Comparison of ENCODE assay signal across 9 mouse cellular contexts in genomic region chr17:78455114-78455513, GRCm38 (mm10). TPM values are rescaled to one million over a fixed set of nuclear protein-coding genes. Genes with fewer than 3 reads are reported as not detected.
DNase-seq lines count a peak whose midpoint lies in the region; ATAC-seq and TF ChIP-seq lines count a peak whose summit lies in the region.
"Had no signal": no experiment of that assay in that cellular context is flagged by ENCODE, and none has a peak within 500 bp of the region (broad histone marks: within the 10 kb centered on the region; RNA-seq: fewer than 3 reads in every experiment).

No protein-coding gene starts in this region.

- no peak overlapping the region for H3K4me3 ChIP-seq in heart, embryonic 12.5 days
- no peak overlapping the region for H3K4me3 ChIP-seq in forebrain, embryonic 14.5 days (ENCODE audit: low read depth, low read length)
- H3K4me3 ChIP-seq in small intestine, adult 2 months (ENCODE audit: low read depth, low read length), result no peak overlapping the region
- H3K4me3 ChIP-seq: neural tube, embryonic 12.5 days had no signal

- WGBS in heart, embryonic 12.5 days, result 36% methylated on average over 11 of the region's 11 CpGs
- 45% methylated on average over 11 of the region's 11 CpGs for WGBS in forebrain, embryonic 14.5 days
- WGBS in small intestine, adult 2 months, result 28% methylated on average over 11 of the region's 11 CpGs

- TF ChIP-seq POLR2A in small intestine, adult 2 months (IDR thresholded peaks at IDR 0.05; ENCODE audit: low read depth, low read length), result no peak

- H3K9me3 ChIP-seq in heart, embryonic 12.5 days (replicated peaks), result no peaks in the 10 kb centered on the region
- H3K9me3 ChIP-seq in forebrain, embryonic 14.5 days (replicated peaks; ENCODE audit: control insufficient read depth, low read length), result no peaks in the 10 kb centered on the region
- H3K9me3 ChIP-seq: neural tube, embryonic 12.5 days had no signal

- H3K4me2 ChIP-seq in heart, embryonic 12.5 days, result no peak overlapping the region
- H3K4me2 ChIP-seq in forebrain, embryonic 14.5 days (ENCODE audit: low read length), result no peak overlapping the region
- H3K4me2 ChIP-seq: neural tube, embryonic 12.5 days had no signal

- H3K9ac ChIP-seq in heart, embryonic 12.5 days, result no peak overlapping the region
- H3K9ac ChIP-seq in forebrain, embryonic 14.5 days (ENCODE audit: low read length), result no peak overlapping the region
- H3K9ac ChIP-seq: neural tube, embryonic 12.5 days had no signal

- H3K27me3 ChIP-seq in heart, embryonic 12.5 days (replicated peaks), result no peaks in the 10 kb centered on the region
- no peaks in the 10 kb centered on the region for H3K27me3 ChIP-seq in forebrain, embryonic 14.5 days (replicated peaks; ENCODE audit: control insufficient read depth, insufficient read depth, low read length)
- H3K27me3 ChIP-seq in small intestine, adult 2 months (ENCODE audit: control insufficient read depth, insufficient read depth, low read length), result no peaks in the 10 kb centered on the region
- H3K27me3 ChIP-seq: neural tube, embryonic 12.5 days had no signal

- ATAC-seq in heart, embryonic 12.5 days (ENCODE audit: insufficient number of reproducible peaks, low FRiP score), result no peak
- peak; percentile 74; the same call in 1 of the 2 replicates for ATAC-seq in cerebellum, adult (ENCODE audit: insufficient number of reproducible peaks, low FRiP score, low TSS enrichment)
- ATAC-seq in forebrain, embryonic 14.5 days, result peak; percentile 64
- peak; percentile 77 to 88 for ATAC-seq in hematopoietic stem cell, adult 5-6 weeks (replicated peaks in 1 of 2; ENCODE audit: insufficient read depth in 1 of 2, low FRiP score in 2 of 2, low TSS enrichment in 1 of 2, low read depth in 1 of 2, poor library complexity in 2 of 2, severe bottlenecking in 2 of 2)
- ATAC-seq in megakaryocyte progenitor cell, adult 5-6 weeks (replicated peaks; ENCODE audit: poor library complexity), result peak; percentile 95

- peaks cover 6% of the 10 kb centered on the region; the same call in 1 of the 2 replicates for H3K4me1 ChIP-seq in heart, embryonic 12.5 days (replicated peaks)
- no peaks in the 10 kb centered on the region for H3K4me1 ChIP-seq in forebrain, embryonic 14.5 days (ENCODE audit: control insufficient read depth, insufficient read depth, low read length)
- H3K4me1 ChIP-seq in small intestine, adult 2 months (ENCODE audit: control insufficient read depth, insufficient read depth, insufficient read length, low read length), result no peaks in the 10 kb centered on the region
- H3K4me1 ChIP-seq: neural tube, embryonic 12.5 days had no signal

- peak; percentile 95; the same call in 1 of the 2 replicates for TF ChIP-seq CTCF in small intestine, adult 2 months (IDR thresholded peaks at IDR 0.05; ENCODE audit: extremely low read depth, insufficient read length, insufficient replicate concordance, low read depth, low read length)

- no peaks in the 10 kb centered on the region for H3K36me3 ChIP-seq in heart, embryonic 12.5 days
- H3K36me3 ChIP-seq in forebrain, embryonic 14.5 days (ENCODE audit: control insufficient read depth, insufficient read depth, low read length), result no peaks in the 10 kb centered on the region
- no peaks in the 10 kb centered on the region for H3K36me3 ChIP-seq in small intestine, adult 2 months (ENCODE audit: control insufficient read depth, insufficient read depth, low read length)
- H3K36me3 ChIP-seq: neural tube, embryonic 12.5 days had no signal

- no peak overlapping the region for H3K27ac ChIP-seq in heart, embryonic 12.5 days (ENCODE audit: poor library complexity, severe bottlenecking)
- H3K27ac ChIP-seq in forebrain, embryonic 14.5 days (ENCODE audit: low read depth, low read length), result no peak overlapping the region
- H3K27ac ChIP-seq in small intestine, adult 2 months (ENCODE audit: insufficient read depth, low read depth, low read length), result no peak overlapping the region
- H3K27ac ChIP-seq: neural tube, embryonic 12.5 days had no signal

- DNase-seq in heart, adult 18-20 months, result peak; percentile 75 to 90
- peak; percentile 68 for DNase-seq in forebrain, embryonic 14.5 days (ENCODE audit: low spot score)
- peak; percentile 43 to 83 for DNase-seq in layer of hippocampus, postnatal 25 days (ENCODE audit: extremely low spot score in 1 of 2, low spot score in 1 of 2)

RNA-seq across cellular contexts. Expression of gene Fez2, which starts 37.2 kb away (rescaled TPM):
- total RNA-seq in heart, adult 18-20 months (2021), result 10 to 100 TPM; 76.5 to 91.8 TPM
- polyA plus RNA-seq in heart, embryonic 12.5 days (2016; fragmentation: Nextera tagmentation; extraction: Ambion mirVana), result 44.7 and 46.8 TPM in 2 replicates
- polyA plus RNA-seq in forebrain, embryonic 14.5 days (2014; fragmentation: Nextera tagmentation; extraction: Ambion mirVana), result 42.6 and 45.2 TPM in 2 replicates
- 17.3 and 20.1 TPM in 2 replicates for total RNA-seq in hematopoietic stem cell, adult 5-6 weeks (2017)
- total RNA-seq in layer of hippocampus, postnatal 25 days (2021), result 10 to 100 TPM; 31.6 to 34.4 TPM
- total RNA-seq in megakaryocyte progenitor cell, adult 5-6 weeks (2015), result 7.1 and 7.7 TPM in 2 replicates
- total RNA-seq in megakaryocyte progenitor cell, adult 5-6 weeks (2017), result 12.0 and 15.7 TPM in 2 replicates
- polyA plus RNA-seq in small intestine, adult 2 months (2012; rRNA removed), result 13.8 and 31.7 TPM in 2 replicates

RNA-seq across cellular contexts. Expression of gene Vit, which starts 52.8 kb away (rescaled TPM):
- total RNA-seq in heart, adult 18-20 months (2021), result 1 to 10 TPM; 1.2 to 1.5 TPM
- polyA plus RNA-seq in heart, embryonic 12.5 days (2016; fragmentation: Nextera tagmentation; extraction: Ambion mirVana), result 0.13 and 0.35 TPM in 2 replicates
- 4.3 and 4.8 TPM in 2 replicates for polyA plus RNA-seq in forebrain, embryonic 14.5 days (2014; fragmentation: Nextera tagmentation; extraction: Ambion mirVana)
- 0.20 and 0.81 TPM in 2 replicates for total RNA-seq in hematopoietic stem cell, adult 5-6 weeks (2017)
- 1 to 10 TPM; 3.7 to 5.7 TPM for total RNA-seq in layer of hippocampus, postnatal 25 days (2021)
- 0.77 and 0.83 TPM in 2 replicates for total RNA-seq in megakaryocyte progenitor cell, adult 5-6 weeks (2015)
- 0.88 and 1.1 TPM in 2 replicates for total RNA-seq in megakaryocyte progenitor cell, adult 5-6 weeks (2017)
- 0.11 and 0.29 TPM in 2 replicates for polyA plus RNA-seq in small intestine, adult 2 months (2012; rRNA removed)
